Mouse (Mus musculus): Measurements from ENCODE around the gene Hcn4.

- TF ChIP-seq TAL1 (IDR thresholded peaks at IDR 0.05; ENCODE audit: low read length) (no peak), GATA1 (IDR thresholded peaks at IDR 0.05; ENCODE audit: low read length) (no peak)
Observed at GRCm38 (mm10) chr9:58847676-58848075, 24.5 kb downstream of the Hcn4 start.
